Mouse (Mus musculus): ENCODE data around the gene Vmn1r65.
"Not testable (repeated sequence)": the region's sequence is repeated elsewhere in the genome, so short reads cannot be mapped to it uniquely, and the experiment has no call there.

Gene Vmn1r65

DNA sequence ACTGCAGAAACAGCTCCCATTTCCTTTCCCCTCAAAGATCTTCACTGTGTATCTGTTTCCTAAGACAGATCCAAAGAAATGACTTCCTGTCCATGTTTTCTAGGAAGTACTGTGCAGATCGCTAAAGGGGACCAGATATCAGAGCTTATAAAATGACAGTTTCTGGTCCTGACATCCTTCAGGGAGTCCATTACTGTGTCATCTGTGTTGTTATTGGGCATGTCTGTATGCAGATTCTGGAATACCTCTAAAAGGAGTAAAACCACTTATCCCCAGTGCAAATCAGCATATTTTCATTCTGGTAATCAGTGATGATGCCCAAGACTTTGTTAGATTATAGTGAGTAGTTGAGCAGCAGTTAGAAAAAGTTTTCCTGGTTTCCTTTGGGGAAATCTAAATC, at the start of gene Vmn1r65:
Gene Vmn1r65, minus strand, starts transcription at position 101 of the 400 bp plus-strand sequence.
- no peak for DNase-seq (ENCODE audit: extremely low read depth, low read depth)

DNA sequence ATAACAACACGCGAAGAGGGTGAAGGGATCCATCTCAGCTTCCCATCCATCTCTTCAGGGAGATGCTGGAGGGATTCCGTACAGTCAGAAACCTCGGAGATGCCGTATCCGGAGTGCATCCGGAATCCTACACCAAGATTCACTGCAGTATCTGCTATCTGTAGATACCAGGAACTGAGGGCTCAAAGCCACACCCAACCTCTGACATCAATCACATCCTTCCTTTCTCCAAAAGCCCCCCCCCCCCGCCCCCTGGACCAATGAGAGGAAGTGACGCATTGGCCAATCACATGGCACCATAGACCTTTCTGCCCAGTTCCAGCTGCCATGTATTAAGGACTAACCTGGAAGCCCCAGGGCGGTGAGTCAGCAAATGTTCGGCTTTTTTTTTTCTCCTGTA, 34.1 kb upstream of the Vmn1r65 start, which contains the start of gene Nlrp4c:
Gene Nlrp4c, plus strand, starts transcription at position 301 of the 400 bp plus-strand sequence.
- no peak for DNase-seq (ENCODE audit: extremely low read depth, low read depth)

- DNase-seq (ENCODE audit: extremely low read depth, low read depth), result not testable (repeated sequence)
Observed at GRCm38 (mm10) chr7:5982426-5982825, 28.4 kb downstream of the Vmn1r65 start.

DNA sequence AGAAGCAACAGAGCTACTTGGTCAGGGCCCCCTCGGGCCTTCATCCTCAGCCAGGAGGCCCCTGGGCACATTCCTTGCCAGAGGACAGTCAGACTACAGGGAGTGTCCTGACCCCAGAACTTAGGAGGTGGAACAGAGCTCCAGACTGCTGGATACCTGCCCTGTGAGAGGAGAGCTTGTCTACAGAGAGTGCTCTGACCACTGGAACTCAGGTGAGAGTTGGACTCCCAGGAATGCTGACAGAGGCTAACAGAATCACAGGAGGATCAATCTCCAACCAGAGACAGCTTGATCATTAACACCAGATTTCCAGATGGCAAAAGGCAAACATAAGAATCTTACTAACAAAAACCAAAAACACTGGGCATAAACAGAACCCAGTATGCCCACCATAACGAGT, 38.3 kb downstream of the Vmn1r65 start:
- not testable (repeated sequence) for DNase-seq (ENCODE audit: extremely low read depth, low read depth)

Measured in MEL-GATA-1-ER (cell line).